In genomic region chr4:81058227-81058626, GRCm38 (mm10) we compare ENCODE assay signal across 22 mouse cellular contexts.
DNase-seq lines count a peak whose midpoint lies in the region; ATAC-seq and TF ChIP-seq lines count a peak whose summit lies in the region.
"Had no signal": no experiment of that assay in that cellular context is flagged by ENCODE, and none has a peak within 500 bp of the region (broad histone marks: within the 10 kb centered on the region; RNA-seq: fewer than 3 reads in every experiment).

No protein-coding gene starts in this region.

- H3K36me3 ChIP-seq in forebrain, postnatal 0 days (ENCODE audit: insufficient read depth) = no peaks in the 10 kb centered on the region
- H3K36me3 ChIP-seq in forebrain, embryonic 13.5 days (ENCODE audit: poor library complexity, severe bottlenecking) = no peaks in the 10 kb centered on the region
- no peaks in the 10 kb centered on the region for H3K36me3 ChIP-seq in lung, embryonic 16.5 days (ENCODE audit: control insufficient read depth, insufficient read depth, low read length)
- no peaks in the 10 kb centered on the region for H3K36me3 ChIP-seq in limb, embryonic 15.5 days
- no peaks in the 10 kb centered on the region for H3K36me3 ChIP-seq in stomach, postnatal 0 days (ENCODE audit: control insufficient read depth, insufficient read depth, low read length)
- no peaks in the 10 kb centered on the region for H3K36me3 ChIP-seq in hindbrain, embryonic 13.5 days
- H3K36me3 ChIP-seq: embryonic facial prominence, embryonic 12.5 days; forebrain, embryonic 10.5 days; liver, embryonic 13.5 days; lung, embryonic 15.5 days; neural tube, embryonic 13.5 days had no signal

- TF ChIP-seq CTCF in forebrain, postnatal 0 days (IDR thresholded peaks at IDR 0.05; ENCODE audit: low read depth) = no peak
- no peak for TF ChIP-seq CTCF in stomach, postnatal 0 days (IDR thresholded peaks at IDR 0.05; ENCODE audit: low read depth)

- no peak overlapping the region for H3K4me3 ChIP-seq in forebrain, postnatal 0 days (ENCODE audit: low read depth, low read length)
- no peak overlapping the region for H3K4me3 ChIP-seq in forebrain, embryonic 13.5 days
- H3K4me3 ChIP-seq in lung, embryonic 16.5 days (ENCODE audit: low read length) = no peak overlapping the region
- H3K4me3 ChIP-seq in limb, embryonic 15.5 days = no peak overlapping the region
- H3K4me3 ChIP-seq in stomach, postnatal 0 days (ENCODE audit: low read depth, low read length) = no peak overlapping the region
- no peak overlapping the region for H3K4me3 ChIP-seq in hindbrain, embryonic 13.5 days
- H3K4me3 ChIP-seq: embryonic facial prominence, embryonic 12.5 days; forebrain, embryonic 10.5 days; liver, embryonic 13.5 days; lung, embryonic 15.5 days; megakaryocyte, embryonic 14.5 days; neural tube, embryonic 13.5 days had no signal

- no peak for DNase-seq in forebrain, postnatal 0 days
- DNase-seq in lung, postnatal 25 days (ENCODE audit: low spot score) = no peak
- peak; percentile 49 for DNase-seq in fibroblast of lung, adult 2 months (ENCODE audit: low read depth)
- no peak for DNase-seq in stomach, postnatal 0 days (ENCODE audit: low spot score)
- DNase-seq: adrenal gland, postnatal 10 days; B cell, adult 2 months; cerebellum, adult 9-10 months; kidney, adult 2 months; kidney, postnatal 14 days; liver, embryonic 13.5 days; midbrain, embryonic 14.5 days; thymus, adult 2 months had no signal

- no peak overlapping the region for H3K4me2 ChIP-seq in forebrain, postnatal 0 days (ENCODE audit: low read depth)
- H3K4me2 ChIP-seq in forebrain, embryonic 13.5 days = no peak overlapping the region
- H3K4me2 ChIP-seq in lung, embryonic 16.5 days (ENCODE audit: low read depth, low read length) = no peak overlapping the region
- H3K4me2 ChIP-seq in limb, embryonic 15.5 days = no peak overlapping the region
- no peak overlapping the region for H3K4me2 ChIP-seq in stomach, postnatal 0 days (replicated peaks; ENCODE audit: low read depth)
- no peak overlapping the region for H3K4me2 ChIP-seq in hindbrain, embryonic 13.5 days
- H3K4me2 ChIP-seq: embryonic facial prominence, embryonic 12.5 days; liver, embryonic 13.5 days; lung, embryonic 15.5 days; neural tube, embryonic 13.5 days had no signal

- WGBS in forebrain, postnatal 0 days = 90% methylated on average over 1 of the region's 1 CpGs
- WGBS in forebrain, embryonic 13.5 days = 87% methylated on average over 1 of the region's 1 CpGs
- WGBS in lung, embryonic 16.5 days = 88% methylated on average over 1 of the region's 1 CpGs
- WGBS in limb, embryonic 15.5 days = 92% methylated on average over 1 of the region's 1 CpGs
- 94% methylated on average over 1 of the region's 1 CpGs for WGBS in stomach, postnatal 0 days
- WGBS in hindbrain, embryonic 13.5 days = 100% methylated on average over 1 of the region's 1 CpGs

- H3K9ac ChIP-seq in forebrain, postnatal 0 days = no peak overlapping the region
- no peak overlapping the region for H3K9ac ChIP-seq in forebrain, embryonic 13.5 days
- no peak overlapping the region for H3K9ac ChIP-seq in lung, embryonic 16.5 days (ENCODE audit: low read length)
- no peak overlapping the region for H3K9ac ChIP-seq in limb, embryonic 15.5 days
- no peak overlapping the region for H3K9ac ChIP-seq in stomach, postnatal 0 days (ENCODE audit: low read length)
- no peak overlapping the region for H3K9ac ChIP-seq in hindbrain, embryonic 13.5 days
- H3K9ac ChIP-seq: embryonic facial prominence, embryonic 12.5 days; liver, embryonic 13.5 days; lung, embryonic 15.5 days; neural tube, embryonic 13.5 days had no signal

- H3K27me3 ChIP-seq in forebrain, postnatal 0 days (ENCODE audit: insufficient read depth, low read length) = no peaks in the 10 kb centered on the region
- no peaks in the 10 kb centered on the region for H3K27me3 ChIP-seq in forebrain, embryonic 13.5 days
- H3K27me3 ChIP-seq in lung, embryonic 16.5 days (ENCODE audit: control insufficient read depth, insufficient read depth, low read depth, low read length) = no peaks in the 10 kb centered on the region
- H3K27me3 ChIP-seq in limb, embryonic 15.5 days = no peaks in the 10 kb centered on the region
- no peaks in the 10 kb centered on the region for H3K27me3 ChIP-seq in stomach, postnatal 0 days (ENCODE audit: control insufficient read depth, insufficient read depth, low read length)
- H3K27me3 ChIP-seq in hindbrain, embryonic 13.5 days = no peaks in the 10 kb centered on the region
- H3K27me3 ChIP-seq: embryonic facial prominence, embryonic 12.5 days; liver, embryonic 13.5 days; lung, embryonic 15.5 days; megakaryocyte, embryonic 14.5 days; neural tube, embryonic 13.5 days had no signal

- H3K9me3 ChIP-seq in forebrain, postnatal 0 days (ENCODE audit: low read length) = no peaks in the 10 kb centered on the region
- no peaks in the 10 kb centered on the region for H3K9me3 ChIP-seq in forebrain, embryonic 13.5 days (replicated peaks)
- H3K9me3 ChIP-seq in lung, embryonic 16.5 days (ENCODE audit: control insufficient read depth, low read length) = no peaks in the 10 kb centered on the region
- H3K9me3 ChIP-seq in limb, embryonic 15.5 days = no peaks in the 10 kb centered on the region
- no peaks in the 10 kb centered on the region for H3K9me3 ChIP-seq in stomach, postnatal 0 days (ENCODE audit: control insufficient read depth, low read length)
- H3K9me3 ChIP-seq in hindbrain, embryonic 13.5 days = no peaks in the 10 kb centered on the region
- H3K9me3 ChIP-seq: embryonic facial prominence, embryonic 12.5 days; forebrain, embryonic 10.5 days; liver, embryonic 13.5 days; lung, embryonic 15.5 days; neural tube, embryonic 13.5 days had no signal

- ATAC-seq in forebrain, postnatal 0 days = 0 out of 2 replicates have a peak, but pooled peaks have one; percentile 17
- ATAC-seq in forebrain, embryonic 13.5 days = no peak
- ATAC-seq in lung, embryonic 16.5 days (ENCODE audit: low read depth) = peak; percentile 45; the same call in 1 of the 2 replicates
- peak; percentile 50; the same call in 1 of the 2 replicates for ATAC-seq in limb, embryonic 15.5 days (ENCODE audit: insufficient number of reproducible peaks, low FRiP score, low TSS enrichment, low read depth)
- no peak for ATAC-seq in stomach, postnatal 0 days (ENCODE audit: low FRiP score, low TSS enrichment)
- ATAC-seq in hindbrain, embryonic 13.5 days (ENCODE audit: low FRiP score) = no peak
- ATAC-seq: inflammation-experienced regulatory T-cells, adult 6 months had no signal

- H3K27ac ChIP-seq in forebrain, postnatal 0 days (ENCODE audit: low read depth, low read length) = no peak overlapping the region
- no peak overlapping the region for H3K27ac ChIP-seq in forebrain, embryonic 13.5 days
- H3K27ac ChIP-seq in lung, embryonic 16.5 days (ENCODE audit: low read length) = no peak overlapping the region
- H3K27ac ChIP-seq in limb, embryonic 15.5 days = peak overlapping the region; percentile 91
- no peak overlapping the region for H3K27ac ChIP-seq in stomach, postnatal 0 days (replicated peaks)
- H3K27ac ChIP-seq in hindbrain, embryonic 13.5 days = no peak overlapping the region
- H3K27ac ChIP-seq: embryonic facial prominence, embryonic 12.5 days; forebrain, embryonic 10.5 days; liver, embryonic 13.5 days; lung, embryonic 15.5 days; neural tube, embryonic 13.5 days had no signal

- no peaks in the 10 kb centered on the region for H3K4me1 ChIP-seq in forebrain, postnatal 0 days (ENCODE audit: insufficient read depth)
- H3K4me1 ChIP-seq in forebrain, embryonic 13.5 days = no peaks in the 10 kb centered on the region
- H3K4me1 ChIP-seq in lung, embryonic 16.5 days (replicated peaks; ENCODE audit: control insufficient read depth, insufficient read depth, low read length) = no peaks in the 10 kb centered on the region
- H3K4me1 ChIP-seq in limb, embryonic 15.5 days = peaks cover 19% of the 10 kb centered on the region
- H3K4me1 ChIP-seq in stomach, postnatal 0 days (replicated peaks; ENCODE audit: control insufficient read depth, insufficient read depth) = no peaks in the 10 kb centered on the region
- no peaks in the 10 kb centered on the region for H3K4me1 ChIP-seq in hindbrain, embryonic 13.5 days (replicated peaks)
- H3K4me1 ChIP-seq: embryonic facial prominence, embryonic 12.5 days; forebrain, embryonic 10.5 days; liver, embryonic 13.5 days; lung, embryonic 15.5 days; megakaryocyte, embryonic 14.5 days; neural tube, embryonic 13.5 days had no signal

- TF ChIP-seq EP300 in stomach, postnatal 0 days (optimal IDR thresholded peaks at IDR 0.05) = no peak

Comparison
In these comparisons a context has a peak if more than half of its experiments do, and no peak if none do; other contexts are left out.
1. ATAC-seq: peak in forebrain, postnatal 0 days (single experiment), lung, embryonic 16.5 days (single experiment) and limb, embryonic 15.5 days (single experiment); none in forebrain, embryonic 13.5 days (single experiment), stomach, postnatal 0 days (single experiment) and hindbrain, embryonic 13.5 days (single experiment).